Mouse (Mus musculus) thymus, postnatal 14 days (tissue): ENCODE data around the gene Osbpl5.
"Not testable (repeated sequence)": the region's sequence is repeated elsewhere in the genome, so short reads cannot be mapped to it uniquely, and the experiment has no call there.

Experiments
- DNase-seq: peaks from one replicate; pipeline ENCODE4 v3.0.0; 2021

Gene Osbpl5

DNA sequence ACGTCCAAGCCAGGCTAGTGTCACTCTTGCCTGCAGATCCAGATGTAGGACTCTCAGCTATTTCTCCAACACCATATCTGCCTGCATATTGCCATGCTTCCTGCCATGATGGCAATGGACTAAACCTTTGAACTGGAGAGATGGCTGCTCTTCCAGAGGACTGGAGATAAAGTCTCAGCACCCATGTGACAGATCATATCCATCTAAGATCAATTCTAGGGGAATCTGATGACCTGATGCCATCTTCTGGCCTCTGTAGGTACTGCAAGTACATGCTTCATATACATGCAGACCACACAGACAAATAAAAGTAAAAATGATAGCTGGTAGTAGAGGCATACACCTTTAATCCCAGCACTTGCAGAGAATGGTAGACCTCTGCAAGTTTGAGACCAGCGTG, 60.6 kb downstream of the Osbpl5 start:
- DNase-seq: peak; percentile 59

DNA sequence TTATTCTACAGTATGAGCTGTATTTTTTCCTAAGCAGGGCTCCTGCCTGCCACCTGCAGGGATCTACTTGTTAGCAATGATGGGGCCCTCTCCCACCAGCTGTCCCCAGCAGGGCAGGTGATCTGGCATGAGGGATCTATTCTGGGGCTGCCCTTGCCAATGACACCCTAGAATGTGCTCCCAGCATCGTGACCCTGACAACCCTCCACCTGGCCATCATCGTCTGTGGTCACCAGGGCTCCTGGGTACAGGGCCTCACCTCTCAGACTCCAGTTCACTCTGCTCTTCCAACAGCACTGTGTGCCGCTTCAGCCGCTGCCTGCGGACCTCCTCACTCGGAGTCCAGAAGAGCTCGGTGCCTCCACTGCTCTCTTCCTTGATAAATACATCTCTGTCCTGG, 62.2 kb downstream of the Osbpl5 start:
- no peak for DNase-seq

DNA sequence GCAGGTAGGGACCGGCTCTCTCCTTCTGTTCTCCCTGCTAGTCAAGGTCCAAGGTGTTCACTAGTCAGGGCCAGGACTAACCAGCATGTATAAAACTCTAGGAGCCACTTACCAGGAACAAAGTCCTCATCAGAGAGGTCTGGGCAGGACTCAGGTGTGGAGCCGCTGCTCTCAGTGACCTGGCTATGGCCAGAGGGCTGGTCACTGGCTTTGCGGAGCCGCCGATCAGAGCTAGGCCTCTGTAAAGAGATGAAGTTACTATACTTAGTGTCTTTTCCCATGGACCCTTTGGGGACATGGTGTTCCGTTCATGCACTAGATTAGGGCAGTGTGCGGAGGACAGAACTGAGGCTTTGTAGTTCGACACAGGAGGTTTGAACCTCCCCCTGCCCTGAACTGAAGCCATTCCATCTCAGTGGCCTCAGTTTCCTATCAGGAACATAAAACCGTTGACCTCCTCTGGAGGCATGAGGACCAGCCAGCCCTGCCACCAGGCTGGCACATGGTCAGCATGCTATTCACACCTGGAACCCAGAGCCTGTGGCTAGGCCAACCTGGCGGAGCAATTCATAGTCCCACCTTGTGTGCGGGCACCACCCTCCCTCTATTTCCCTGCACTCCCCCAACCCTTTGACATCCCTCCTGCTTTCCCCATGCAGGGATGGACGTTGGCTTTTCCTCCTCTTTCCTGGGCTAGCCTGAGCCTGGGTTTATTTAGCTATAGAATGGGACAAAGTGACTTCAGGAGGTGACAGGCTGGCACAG, 63.9 kb downstream of the Osbpl5 start:
- no peak for DNase-seq

DNA sequence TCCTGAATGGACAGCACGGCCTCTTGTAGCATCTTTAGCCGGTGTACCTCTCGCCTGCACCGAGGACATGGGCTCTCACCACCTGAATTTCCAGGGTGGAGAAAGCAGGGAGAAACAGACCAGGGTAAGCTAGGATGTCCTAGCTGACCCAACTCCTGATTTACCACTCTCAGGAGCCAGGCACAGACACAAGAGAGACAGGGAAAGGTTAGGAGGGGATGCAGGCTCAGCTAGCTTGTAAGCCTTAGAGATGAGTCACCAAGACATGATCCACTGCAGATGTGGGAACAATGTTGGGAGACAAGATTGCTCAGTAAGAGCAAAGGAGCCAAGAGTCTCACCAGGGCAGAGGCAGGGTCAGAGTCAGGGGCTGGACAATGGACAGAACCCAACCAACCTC, 64.9 kb downstream of the Osbpl5 start:
- no peak for DNase-seq

DNA sequence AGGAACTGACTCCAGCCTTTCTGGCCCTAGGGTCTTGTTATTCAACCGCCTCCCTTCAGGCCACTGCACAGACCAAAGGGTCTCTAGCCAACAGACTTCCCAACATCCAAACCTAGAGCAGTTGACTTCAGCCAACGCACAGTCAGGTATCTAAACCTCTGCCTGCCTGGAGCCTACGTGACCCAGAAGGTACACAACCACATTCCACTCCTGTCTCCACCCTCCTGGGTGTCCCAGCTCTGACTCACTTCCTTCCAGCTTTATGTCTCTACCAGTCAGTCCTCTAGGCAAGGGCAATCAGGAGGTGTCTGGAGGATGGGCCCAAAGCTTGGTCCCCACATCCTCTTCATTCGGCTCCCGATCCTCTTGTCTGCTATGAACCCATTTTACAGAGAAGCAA, 65.6 kb downstream of the Osbpl5 start:
- no peak for DNase-seq

DNA sequence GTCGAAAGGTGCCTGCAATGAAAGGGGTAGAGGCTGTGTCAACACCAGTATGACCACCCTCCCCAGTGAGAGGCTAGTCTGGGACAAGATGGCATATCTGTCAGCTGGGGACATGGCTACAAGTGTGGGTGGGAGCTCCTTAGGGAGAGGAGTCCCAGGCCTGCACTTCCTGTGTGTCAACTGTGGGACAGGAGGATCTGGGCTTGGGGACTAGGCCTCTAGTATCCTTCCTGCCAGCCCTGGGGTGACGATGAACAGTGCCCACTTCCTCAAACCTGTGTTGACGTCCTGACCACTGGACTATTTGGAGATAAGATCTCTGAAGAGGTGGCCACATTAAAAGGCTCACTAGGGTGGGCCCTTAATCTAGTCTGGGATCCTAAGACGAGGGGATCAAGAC, 66.8 kb downstream of the Osbpl5 start:
- DNase-seq: no peak

DNA sequence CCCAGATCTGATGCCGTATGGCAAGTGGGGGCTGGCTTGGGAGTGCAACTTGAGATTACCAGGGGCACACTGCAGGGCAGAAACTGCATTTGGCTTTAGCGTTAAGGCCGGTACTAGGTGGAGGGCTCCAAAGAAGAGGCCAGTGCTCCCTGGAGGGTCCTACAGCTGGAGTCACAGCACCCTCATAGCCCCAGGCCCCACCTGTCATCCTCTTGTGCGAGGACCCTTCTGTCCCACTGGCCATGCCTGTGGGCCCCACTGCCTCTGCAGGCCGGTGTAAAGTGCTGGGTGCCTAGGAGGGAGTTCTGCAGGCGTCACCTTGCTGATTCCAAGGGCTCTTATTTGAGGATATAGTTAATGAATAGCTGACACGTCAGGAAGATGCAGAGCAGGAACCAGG, 67.3 kb downstream of the Osbpl5 start:
- DNase-seq: no peak

DNA sequence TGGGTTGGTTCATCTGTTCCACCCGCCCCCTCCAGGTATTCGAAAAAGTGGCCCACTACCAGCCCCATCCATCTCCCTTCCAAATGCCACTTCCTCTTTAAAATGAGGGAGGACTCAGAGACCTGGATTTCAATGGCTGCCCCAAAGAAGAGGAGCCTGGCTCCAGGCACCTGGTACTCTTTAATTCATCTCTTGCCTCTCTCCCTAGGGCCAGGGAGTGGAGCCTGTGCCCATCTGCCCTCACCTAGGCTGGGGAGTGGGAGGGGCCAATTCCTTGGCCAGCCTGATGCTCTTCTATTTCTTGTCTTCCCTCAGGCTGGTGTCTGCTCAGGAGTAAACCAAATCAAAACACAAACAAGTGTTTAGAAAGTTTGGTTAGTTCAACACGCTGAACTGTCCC, 70.1 kb downstream of the Osbpl5 start:
- DNase-seq: not testable (repeated sequence)

DNA sequence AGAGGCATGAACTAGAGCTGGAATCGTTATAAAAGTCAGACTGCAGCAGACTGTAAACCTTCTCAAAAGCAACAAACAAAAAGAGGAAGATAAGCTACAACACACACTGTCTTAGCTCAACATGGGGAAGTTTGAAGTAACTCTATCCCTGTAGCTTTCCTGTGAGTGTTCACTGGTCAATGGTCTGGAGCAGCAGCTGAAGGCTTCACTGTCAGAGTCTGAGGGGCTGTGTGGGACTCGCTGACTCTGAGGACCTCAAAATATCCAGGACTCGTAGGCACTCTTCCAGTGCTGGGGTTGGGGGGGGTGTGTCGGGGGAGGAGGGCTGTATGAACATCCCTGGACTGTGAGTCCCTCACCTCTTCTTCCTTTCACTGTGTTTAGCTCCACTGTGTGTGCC, 70.6 kb downstream of the Osbpl5 start:
- not testable (repeated sequence) for DNase-seq

DNA sequence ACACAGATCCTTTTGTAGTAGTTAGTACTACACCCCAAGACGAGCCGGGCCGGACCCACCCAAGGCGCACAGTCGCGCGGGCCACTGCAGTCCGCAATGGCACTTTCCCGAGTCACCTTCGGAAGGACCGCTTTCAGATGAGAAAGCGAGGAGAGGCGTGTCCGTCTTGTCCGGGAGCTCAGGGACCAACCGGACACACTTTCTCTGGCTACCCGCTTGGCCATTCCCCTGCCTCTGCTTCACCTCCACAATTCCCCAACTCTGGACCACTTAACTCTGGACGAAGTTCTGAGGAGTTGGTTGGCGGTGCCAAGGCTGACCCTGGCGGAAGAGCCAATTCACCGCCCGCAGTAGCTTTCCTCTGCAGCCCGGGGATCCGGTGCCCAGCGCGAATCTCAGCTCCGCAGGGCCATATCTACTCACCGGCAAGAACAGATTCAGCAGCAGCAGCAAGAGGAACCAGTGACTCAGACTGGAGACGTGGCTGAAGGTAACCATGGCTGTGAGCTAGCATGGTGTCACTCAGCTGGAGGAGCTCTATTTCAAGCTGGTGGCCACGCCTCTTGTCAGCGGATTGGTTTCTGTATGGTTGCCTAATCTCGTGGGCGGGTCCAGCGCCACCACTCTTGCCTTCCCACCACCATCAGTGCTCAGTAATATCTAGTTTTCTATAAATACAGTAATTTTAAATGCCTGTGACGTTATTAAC, 71.3 kb downstream of the Osbpl5 start, which contains the start of gene Tnfrsf23:
TSS of gene Tnfrsf23 (minus strand) at position 514 of the 709 bp plus-strand sequence.
- DNase-seq: peak; percentile 65

DNA sequence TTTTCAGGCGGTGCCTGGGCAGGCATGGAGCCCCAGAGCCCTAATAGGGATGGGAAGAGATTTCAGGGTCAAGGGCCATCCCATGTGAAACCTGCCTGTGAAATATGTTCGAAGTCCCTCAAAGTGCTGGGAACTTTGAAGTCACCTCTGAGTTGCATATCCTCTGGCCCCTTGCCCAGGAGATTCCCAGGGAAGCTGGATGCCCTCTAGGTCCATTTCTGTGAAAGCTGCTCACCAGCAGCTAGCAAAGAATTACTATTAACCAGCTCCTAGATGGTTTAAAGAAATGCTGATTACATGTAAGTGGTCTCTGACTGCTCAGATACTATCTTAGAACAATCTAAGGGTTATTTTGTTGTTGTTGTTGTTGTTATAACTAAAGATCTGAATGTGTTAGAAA, 72.2 kb downstream of the Osbpl5 start:
- not testable (repeated sequence) for DNase-seq

DNA sequence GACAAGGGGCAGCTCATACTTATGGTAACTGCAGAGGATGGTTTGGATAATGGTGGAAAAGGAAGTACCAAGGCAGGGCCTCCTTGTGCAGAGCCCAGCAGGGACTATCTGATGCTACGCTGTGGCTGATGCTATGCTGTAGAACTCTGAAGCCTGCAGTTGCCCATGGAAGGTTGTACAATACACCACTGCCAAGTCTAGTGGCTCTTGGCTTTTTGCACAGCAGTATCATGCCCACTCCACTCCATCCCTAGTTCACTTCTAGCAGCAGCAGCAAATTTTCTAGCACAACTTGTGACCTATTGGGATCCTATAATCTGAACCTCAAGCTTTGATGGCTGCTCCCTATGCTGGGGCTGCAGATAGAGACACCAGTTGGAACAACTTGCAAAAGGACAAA, 75.2 kb downstream of the Osbpl5 start:
- no peak for DNase-seq

DNA sequence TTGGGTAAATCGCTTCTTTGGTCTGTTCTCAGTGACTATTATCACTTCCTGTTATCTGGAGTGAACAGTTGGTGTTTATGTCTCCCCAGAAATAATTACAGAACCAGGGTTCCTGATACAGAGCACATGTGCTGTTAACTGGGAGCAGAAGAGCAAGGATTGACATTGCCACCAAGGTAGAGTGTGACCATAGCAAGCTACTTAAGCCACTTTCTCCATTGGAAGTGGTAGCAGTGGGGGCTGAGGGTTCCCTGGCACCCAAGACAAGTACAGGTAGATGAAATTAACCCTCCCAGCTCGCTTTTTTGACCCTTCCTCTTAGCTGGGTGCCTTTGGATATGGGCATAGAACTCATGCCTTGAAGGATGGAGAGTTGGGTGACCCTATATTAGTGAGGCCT, 75.9 kb downstream of the Osbpl5 start:
- DNase-seq: peak; percentile 1

DNA sequence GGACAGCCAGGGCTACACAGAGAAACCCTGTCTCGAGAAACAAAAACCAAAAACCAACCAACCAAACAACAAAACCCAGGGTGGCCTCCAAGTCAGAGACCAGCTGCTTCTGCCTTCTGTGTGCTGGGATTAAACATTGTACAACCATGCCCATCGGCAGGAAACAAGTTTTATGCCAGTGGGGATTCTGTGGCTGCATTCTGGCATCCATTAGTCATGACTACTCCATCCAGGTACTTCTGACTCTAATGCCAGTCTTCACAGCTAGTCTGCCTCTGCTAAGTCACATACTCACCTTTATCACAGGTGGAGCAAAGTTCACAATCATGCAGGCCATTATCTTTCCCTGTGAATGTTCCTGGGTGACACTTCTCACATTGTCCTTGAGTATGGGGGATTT, 77.1 kb downstream of the Osbpl5 start:
- DNase-seq: peak; percentile 1

DNA sequence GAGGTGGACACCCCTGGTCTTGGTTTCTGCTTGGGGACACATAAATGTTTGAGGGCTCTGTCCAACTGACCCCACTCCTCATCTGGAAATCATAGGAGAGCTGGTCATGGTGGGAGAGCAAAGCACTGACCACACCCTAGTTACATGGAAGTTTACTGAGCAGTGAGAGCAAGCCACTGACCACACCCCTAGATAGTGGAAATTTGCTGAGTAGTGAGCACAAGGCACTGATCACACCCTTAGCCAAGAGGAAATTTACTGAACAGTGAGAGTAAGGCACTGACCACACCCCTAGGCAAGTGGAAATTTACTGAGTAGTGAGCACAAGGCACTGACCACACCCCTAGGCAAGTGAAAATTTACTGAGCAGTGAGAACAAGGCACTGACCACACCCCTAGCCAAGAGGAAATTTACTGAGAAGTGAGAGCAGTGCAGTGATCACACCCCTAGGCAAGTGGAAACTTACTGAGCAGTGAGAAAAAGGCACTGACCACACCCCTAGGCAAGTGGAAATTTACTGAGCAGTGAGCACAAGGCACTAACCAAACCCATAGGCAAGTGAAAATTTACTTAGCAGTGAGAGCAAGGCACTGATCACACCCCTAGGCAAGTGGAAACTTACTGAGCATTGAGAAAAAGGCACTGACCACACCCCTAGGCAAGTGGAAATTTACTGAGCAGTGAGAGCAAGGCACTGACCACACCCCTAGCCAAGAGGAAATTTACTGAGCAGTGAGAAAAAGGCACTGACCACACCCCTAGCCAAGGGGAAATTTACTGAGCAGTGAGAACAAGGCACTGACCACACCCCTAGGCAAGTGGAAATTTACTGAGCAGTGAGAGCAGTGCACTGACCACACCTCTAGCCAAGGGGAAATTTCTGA, 90.1 kb downstream of the Osbpl5 start:
- no peak for DNase-seq

DNA sequence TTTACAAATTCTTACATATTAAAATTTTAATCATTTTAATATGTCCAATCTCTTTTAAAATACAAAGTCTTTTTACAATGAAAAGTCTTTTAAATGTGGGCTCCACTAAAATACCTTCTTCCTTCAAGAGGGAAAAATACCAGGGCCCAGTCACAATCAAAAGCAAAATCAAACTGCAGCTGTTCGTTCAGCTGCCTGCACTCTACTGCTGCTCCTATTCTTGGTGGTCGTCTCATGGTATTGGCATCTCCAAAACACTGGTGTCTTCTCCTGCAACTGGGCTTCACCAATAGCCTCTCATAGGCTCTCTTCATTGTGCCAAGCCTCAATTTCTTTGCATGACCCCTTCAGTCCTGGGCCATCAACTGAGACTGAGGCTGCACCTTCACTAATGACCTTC, 93.3 kb downstream of the Osbpl5 start:
- DNase-seq: no peak

DNA sequence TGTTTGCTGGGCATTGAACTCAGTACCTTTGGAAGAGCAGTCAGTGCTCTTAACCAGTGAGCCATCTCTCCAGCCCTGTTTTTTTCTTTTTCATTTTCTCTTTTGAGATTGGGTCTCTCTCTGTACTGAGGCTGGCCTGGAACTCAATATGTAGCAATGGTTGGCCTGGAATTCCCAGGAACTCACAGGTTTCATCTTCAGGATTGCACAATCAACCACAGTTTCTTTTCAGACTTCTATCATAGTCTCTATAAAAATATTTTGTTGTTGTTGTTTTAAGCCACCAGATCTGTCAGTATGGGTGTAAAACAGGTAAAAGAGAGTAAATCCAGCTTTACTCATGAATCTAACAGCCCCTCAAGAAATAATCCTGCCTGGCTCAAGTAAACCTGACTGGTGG, 96.0 kb downstream of the Osbpl5 start:
- no peak for DNase-seq

DNA sequence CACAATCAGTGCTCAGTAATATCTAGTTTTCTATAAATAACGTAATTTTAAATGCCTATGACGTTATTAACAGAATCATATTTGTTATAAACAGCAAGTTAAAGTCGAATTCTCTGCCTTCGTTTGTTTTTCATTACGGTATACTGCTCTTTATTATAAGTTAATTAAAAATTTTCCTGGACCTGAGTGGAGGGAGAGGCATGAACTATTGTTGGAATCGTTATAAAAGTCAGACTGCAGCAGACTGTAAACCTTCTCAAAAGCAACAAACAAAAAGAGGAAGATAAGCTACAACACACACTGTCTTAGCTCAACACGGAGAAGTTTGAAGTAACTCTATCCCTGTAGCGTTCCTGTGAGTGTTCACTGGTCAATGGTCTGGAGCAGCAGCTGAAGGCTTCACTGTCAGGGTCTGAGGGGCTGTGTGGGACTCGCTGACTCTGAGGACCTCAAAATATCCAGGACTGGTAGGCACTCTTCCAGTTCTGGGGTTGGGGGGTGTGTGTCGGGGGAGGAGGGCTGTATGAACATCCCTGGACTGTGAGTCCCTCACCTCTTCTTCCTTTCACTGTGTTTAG, 106.9 kb downstream of the Osbpl5 start:
- DNase-seq: not testable (repeated sequence)

DNA sequence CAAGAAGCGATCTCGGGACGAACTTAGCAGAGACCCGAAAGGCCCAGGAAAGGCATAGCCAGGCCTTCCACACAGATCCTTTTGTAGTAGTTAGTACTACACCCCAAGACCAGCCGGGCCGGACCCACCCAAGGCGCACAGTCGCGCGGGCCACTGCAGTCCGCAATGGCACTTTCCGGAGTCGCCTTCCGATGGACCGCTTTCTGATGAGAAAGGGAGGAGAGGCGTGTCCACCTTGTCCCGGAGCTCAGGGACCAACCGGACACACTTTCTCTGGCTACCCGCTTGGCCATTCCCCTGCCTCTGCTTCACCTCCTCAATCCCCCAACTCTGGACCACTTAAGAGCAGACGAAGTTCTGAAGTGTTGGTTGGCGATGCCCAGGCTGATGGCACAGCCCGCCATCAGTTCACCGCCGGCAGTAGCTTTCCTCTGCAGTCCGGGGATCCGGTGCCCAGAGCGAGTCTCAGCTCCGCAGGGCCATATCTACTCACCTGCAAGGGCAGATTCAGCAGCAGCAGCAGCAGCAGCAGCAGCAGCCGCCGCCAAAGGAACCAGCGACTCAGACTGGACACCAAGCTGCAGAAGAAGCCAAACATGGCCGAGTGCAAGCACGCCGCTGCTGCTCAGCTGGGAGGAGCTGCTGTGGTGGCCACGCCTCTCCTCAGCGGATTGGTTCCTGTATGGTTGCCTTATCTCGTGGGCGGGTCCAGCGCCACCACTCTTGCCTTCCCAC, 107.6 kb downstream of the Osbpl5 start, which contains the start of gene Tnfrsf22:
TSS of gene Tnfrsf22 (minus strand) at position 628 of the 735 bp plus-strand sequence.
- DNase-seq: peak; percentile 80

DNA sequence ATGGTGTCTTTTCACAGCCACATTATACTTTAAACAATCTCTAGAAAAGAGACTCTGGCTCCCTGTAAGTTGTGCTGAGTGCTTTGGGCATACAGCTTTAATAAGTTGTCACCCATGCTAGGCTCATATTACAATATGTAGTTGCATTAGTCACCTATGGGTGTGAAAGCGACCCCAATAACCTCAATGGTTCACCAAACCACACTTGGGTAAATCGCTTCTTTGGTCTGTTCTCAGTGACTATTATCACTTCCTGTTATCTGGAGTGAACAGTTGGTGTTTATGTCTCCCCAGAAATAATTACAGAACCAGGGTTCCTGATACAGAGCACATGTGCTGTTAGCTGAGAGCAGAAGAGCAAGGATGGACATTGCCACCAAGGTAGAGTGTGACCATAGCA, 112.8 kb downstream of the Osbpl5 start:
- not testable (repeated sequence) for DNase-seq
